Mouse (Mus musculus): ENCODE data around the gene H1f0. TPM values are rescaled to one million over a fixed set of nuclear protein-coding genes. Genes with fewer than 3 reads are reported as not detected.
A peak's percentile ranks its signal among the peaks of the same experiment; 100 is the strongest.

H1f0 gene
- polyA plus RNA-seq, 1 experiment from 2014 or later: 300 TPM

DNA sequence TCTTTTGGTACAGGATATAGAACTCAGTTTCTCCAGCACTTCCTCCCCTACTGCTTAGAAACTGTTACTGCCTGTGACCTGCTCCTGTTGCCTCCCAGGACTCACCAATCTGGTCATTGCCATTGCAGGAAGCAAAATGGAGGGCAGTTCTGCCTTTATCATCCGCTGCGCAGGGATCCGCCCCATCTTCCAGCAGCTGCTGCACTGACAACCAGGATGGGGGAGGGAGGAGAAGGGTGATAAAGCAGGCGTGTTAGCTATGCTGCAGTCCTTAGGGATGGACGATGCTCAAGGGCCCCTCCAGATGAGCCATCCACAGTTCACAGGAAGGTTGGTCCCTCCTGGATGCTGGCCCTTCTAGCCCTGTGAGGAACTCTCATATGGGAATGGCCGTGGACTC lies 29.6 kb downstream of the H1f0 start:
- H3K4me3 ChIP-seq: no peak overlapping the region
- no peaks in the 10 kb centered on the region for H3K27me3 ChIP-seq (replicated peaks)
- H3K4me2 ChIP-seq: no peak overlapping the region
- H3K9ac ChIP-seq: no peak overlapping the region
- no peaks in the 10 kb centered on the region for H3K9me3 ChIP-seq (replicated peaks)
- WGBS: 72% methylated on average over 6 of the region's 6 CpGs
- no peak overlapping the region for H3K27ac ChIP-seq (ENCODE audit: poor library complexity, severe bottlenecking)
- H3K4me1 ChIP-seq (replicated peaks): peaks cover 12% of the 10 kb centered on the region
- H3K36me3 ChIP-seq: peaks cover 82% of the 10 kb centered on the region
- ATAC-seq (ENCODE audit: insufficient number of reproducible peaks, low FRiP score): no peak

DNA sequence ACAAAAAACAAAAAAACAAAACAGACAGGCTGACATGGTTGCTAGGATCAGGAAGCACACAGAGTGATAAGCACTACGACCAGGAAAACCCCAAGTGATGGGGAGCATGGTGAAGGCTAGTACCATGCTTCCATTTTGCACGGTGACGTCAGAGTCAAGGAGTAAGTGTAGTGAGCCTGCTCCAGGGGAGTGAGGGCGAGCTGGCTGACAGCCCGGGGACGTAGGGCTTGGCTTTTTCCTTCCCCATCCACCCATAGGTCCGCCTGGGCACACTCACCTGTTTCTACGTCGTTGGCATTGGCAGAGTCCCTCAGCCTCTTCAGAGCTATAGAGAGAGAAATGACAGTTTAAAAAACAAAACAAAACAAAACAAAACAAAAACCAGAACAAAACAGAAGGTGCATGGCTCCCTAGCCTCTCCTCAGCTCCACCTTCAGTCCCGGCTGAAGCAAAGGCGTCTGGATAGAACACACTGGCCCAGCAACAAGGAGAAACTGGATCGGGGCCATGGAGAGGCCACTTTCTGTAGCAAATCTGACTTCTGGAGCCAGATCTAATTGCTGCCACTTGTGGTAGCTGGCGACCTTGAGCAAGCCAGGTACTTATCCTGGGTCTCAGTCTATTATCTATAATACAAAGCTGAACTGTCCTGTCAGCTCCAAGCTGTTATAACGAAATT lies 32.8 kb downstream of the H1f0 start:
- Histone ChIP-seq H3K36me3 (peaks cover 50% of the 10 kb centered on the region), H3K27ac (ENCODE audit: poor library complexity, severe bottlenecking) (no peak overlapping the region)
- ATAC-seq (ENCODE audit: insufficient number of reproducible peaks, low FRiP score): no peak

DNA sequence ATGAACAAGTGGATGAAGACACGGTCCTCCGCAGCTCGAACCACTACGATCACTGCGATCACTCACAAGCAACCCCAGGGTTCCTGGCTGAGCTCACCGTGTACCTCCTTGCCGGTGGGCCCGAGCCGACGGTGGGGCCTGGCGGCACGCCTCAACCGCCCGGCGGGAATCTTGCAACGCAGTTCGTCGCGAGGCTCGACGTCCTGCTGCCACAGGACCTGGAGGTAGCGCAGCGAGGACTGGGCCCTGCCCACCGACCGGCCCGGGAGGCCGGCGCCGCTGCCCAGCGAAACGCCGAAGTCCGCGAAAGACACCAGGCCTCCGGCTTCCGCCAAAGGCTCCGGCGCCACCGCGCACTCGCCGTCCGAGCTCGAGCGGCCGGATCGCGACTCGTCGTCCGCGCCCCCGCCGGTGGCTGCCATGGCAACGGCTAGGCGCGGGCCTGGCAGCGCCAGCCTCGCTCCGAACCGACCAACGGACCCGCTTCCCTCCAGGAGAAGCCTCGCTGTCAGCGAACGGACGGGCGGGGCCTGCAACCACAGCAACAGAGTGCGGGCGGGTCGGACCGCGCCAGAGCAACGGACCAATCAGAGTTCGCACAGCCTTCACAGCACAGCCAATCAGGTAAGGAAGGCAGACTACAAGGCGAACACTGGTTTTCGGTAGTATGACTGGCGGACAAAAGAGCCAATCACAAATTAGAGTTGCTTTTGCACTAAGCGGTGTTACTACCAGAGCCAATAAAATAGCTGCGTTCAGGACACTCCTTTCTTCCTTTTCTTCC lies 34.3 kb downstream of the H1f0 start, which contains the start of gene Ankrd54:
Gene Ankrd54 (minus strand): TSS at position 518 of the 784 bp plus-strand sequence.
- H3K9ac ChIP-seq: peak within 1 kb of the TSS; percentile 86
- H3K9me3 ChIP-seq (replicated peaks): no peaks in the 10 kb centered on the region
- peak within 1 kb of the TSS; percentile 85 for H3K4me2 ChIP-seq
- peak within 1 kb of the TSS; percentile 95 for H3K4me3 ChIP-seq
- under 1% methylated on average over 80 of the region's 80 CpGs for WGBS
- peaks cover 31% of the 10 kb centered on the region for H3K4me1 ChIP-seq (replicated peaks)
- no peaks in the 10 kb centered on the region for H3K27me3 ChIP-seq (replicated peaks)
- H3K36me3 ChIP-seq: peaks cover 35% of the 10 kb centered on the region
- peak within 1 kb of the TSS; percentile 43 for H3K27ac ChIP-seq (ENCODE audit: poor library complexity, severe bottlenecking)
- peak; percentile 100 for ATAC-seq (ENCODE audit: insufficient number of reproducible peaks, low FRiP score)

More for the DNA sequence above, 32.8 kb downstream of the H1f0 start:
- Histone ChIP-seq H3K9me3 (replicated peaks) (no peaks in the 10 kb centered on the region), H3K4me3 (no peak overlapping the region), H3K4me2 (0 out of 2 replicates have a peak overlapping the region, but pooled peaks have one; percentile 1), H3K4me1 (replicated peaks) (peaks cover 24% of the 10 kb centered on the region), H3K9ac (no peak overlapping the region), H3K27me3 (replicated peaks) (no peaks in the 10 kb centered on the region)
- WGBS: 74% methylated on average over 14 of the region's 14 CpGs

DNA sequence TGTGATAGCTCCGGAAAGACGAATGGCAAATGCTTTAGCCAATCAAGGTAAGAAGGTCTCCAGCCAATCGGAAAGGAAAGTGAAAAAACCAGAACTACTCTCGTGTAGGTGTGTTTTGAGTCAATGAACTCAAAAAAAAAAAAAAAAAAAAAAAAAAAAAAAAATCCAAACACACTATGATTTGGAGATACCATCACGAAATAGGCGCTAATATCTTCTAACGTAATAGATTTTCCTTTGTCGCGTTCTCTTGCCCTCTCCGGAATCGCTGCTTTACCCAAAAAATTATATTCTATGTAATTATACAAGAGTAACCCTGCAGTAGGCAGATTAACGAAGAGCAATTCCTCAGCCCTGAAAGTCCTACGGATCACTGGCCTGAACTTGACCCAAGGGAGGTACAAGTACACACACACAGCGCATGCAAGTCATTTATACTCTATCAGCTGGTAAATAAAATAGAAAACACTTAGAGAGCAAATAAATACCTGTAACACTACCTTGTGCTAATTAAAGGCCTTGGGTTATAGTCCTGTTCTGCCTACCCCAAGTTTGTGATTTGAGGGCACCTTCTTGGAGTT lies 35.0 kb downstream of the H1f0 start:
- H3K27me3 ChIP-seq (replicated peaks): no peaks in the 10 kb centered on the region
- no peaks in the 10 kb centered on the region for H3K9me3 ChIP-seq (replicated peaks)
- H3K9ac ChIP-seq: no peak overlapping the region
- 9% methylated on average over 14 of the region's 14 CpGs for WGBS
- H3K4me1 ChIP-seq (replicated peaks): peaks cover 36% of the 10 kb centered on the region
- ATAC-seq (ENCODE audit: insufficient number of reproducible peaks, low FRiP score): no peak
- H3K4me3 ChIP-seq: peak overlapping the region; percentile 39
- H3K36me3 ChIP-seq: peaks cover 28% of the 10 kb centered on the region
- H3K27ac ChIP-seq (ENCODE audit: poor library complexity, severe bottlenecking): no peak overlapping the region
- peak overlapping the region; percentile 68 for H3K4me2 ChIP-seq

DNA sequence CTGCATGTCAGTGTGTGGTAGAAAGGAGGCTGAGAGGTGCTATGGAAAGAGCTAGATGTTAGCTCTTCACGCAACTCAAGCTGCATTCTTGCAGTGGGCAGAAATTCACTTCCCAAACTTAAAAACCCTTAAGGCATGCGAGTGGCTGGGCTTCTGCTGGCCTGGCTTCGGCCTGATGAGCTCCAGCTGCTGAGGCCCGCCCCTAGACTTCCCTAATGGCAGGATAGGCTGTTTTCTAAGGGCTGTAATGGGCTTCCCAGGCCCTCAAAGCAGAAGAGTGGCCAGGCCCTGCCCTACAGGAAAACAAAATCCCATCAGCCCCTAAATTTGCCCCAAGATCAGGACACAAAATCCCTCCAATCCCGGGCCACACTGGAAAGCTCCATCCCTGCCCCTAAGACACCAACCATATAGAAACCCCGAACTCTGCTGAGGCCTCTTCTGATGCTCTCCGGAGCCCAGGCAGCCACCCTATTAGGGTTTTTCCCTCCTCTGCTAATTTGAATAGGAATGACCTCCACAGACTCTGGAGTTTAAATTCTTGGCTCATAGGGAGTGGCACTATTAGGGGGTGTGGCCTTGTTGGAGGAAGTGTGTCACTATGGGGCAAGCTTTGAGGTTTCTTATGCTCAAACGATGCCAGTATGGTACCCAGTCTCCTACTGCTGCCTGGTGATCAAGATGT lies 37.0 kb downstream of the H1f0 start:
- ATAC-seq (ENCODE audit: insufficient number of reproducible peaks, low FRiP score): no peak
- Histone ChIP-seq H3K36me3 (peaks cover 8% of the 10 kb centered on the region), H3K4me1 (replicated peaks) (peaks cover 41% of the 10 kb centered on the region)

DNA sequence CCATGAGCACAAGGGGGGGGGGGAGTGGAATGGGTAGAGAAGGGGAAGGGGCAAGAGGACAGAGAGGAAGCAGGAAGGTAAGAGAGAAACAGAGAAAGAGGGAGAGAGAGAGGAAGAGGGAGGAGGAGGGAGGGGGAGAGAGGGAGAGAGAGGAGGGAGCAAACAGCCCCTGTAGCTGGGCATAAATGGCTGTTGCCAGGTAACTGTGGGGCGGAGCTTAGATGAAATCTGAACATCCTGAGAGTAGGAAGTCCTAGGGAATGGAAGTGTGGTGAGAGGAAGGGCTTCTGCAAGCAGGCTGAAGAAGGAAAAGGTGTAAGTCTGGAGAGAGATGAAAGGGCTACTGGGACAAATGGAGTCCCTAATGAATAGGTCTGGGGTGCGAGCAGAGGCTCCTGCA lies 38.0 kb downstream of the H1f0 start:
- H3K9ac ChIP-seq: no peak overlapping the region
- ATAC-seq (ENCODE audit: insufficient number of reproducible peaks, low FRiP score): no peak
- no peak overlapping the region for H3K4me3 ChIP-seq
- H3K27ac ChIP-seq (ENCODE audit: poor library complexity, severe bottlenecking): no peak overlapping the region
- H3K36me3 ChIP-seq: no peaks in the 10 kb centered on the region
- peaks cover 36% of the 10 kb centered on the region for H3K4me1 ChIP-seq (replicated peaks)
- H3K27me3 ChIP-seq (replicated peaks): no peaks in the 10 kb centered on the region
- 75% methylated on average over 2 of the region's 2 CpGs for WGBS
- no peaks in the 10 kb centered on the region for H3K9me3 ChIP-seq (replicated peaks)
- H3K4me2 ChIP-seq: no peak overlapping the region

More for the DNA sequence above, 37.0 kb downstream of the H1f0 start:
- Histone ChIP-seq H3K4me3 (no peak overlapping the region), H3K9me3 (replicated peaks) (no peaks in the 10 kb centered on the region), H3K27ac (ENCODE audit: poor library complexity, severe bottlenecking) (no peak overlapping the region), H3K4me2 (no peak overlapping the region), H3K9ac (no peak overlapping the region), H3K27me3 (replicated peaks) (no peaks in the 10 kb centered on the region)
- WGBS: 53% methylated on average over 8 of the region's 8 CpGs

DNA sequence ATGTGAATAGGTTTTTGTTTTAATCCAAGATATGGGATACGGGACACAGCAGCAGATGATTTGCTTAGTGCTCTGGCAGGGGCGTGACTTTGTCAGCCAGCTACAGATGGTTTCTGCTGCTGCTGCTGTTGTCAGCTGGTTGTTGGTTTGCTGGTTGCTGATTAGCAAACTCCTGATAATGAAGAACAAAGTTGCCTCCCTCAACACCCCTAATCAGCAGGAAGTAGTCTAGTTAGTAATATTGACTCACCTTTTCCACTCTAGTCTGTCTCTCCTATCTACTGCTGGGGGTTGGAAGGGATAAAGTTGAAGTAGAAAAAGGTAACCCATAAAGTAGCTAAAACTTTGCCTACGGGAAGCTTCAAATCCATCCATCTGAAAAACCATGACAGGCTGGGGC lies 39.4 kb downstream of the H1f0 start:
- Histone ChIP-seq H3K36me3 (no peaks in the 10 kb centered on the region), H3K9me3 (replicated peaks) (no peaks in the 10 kb centered on the region), H3K4me3 (no peak overlapping the region), H3K9ac (no peak overlapping the region), H3K4me2 (0 out of 2 replicates have a peak overlapping the region, but pooled peaks have one; percentile 2), H3K4me1 (replicated peaks) (peaks cover 29% of the 10 kb centered on the region), H3K27ac (ENCODE audit: poor library complexity, severe bottlenecking) (0 out of 2 replicates have a peak overlapping the region, but pooled peaks have one; percentile 8), H3K27me3 (replicated peaks) (no peaks in the 10 kb centered on the region)
- ATAC-seq (ENCODE audit: insufficient number of reproducible peaks, low FRiP score): no peak
- 24% methylated on average over 3 of the region's 3 CpGs for WGBS

DNA sequence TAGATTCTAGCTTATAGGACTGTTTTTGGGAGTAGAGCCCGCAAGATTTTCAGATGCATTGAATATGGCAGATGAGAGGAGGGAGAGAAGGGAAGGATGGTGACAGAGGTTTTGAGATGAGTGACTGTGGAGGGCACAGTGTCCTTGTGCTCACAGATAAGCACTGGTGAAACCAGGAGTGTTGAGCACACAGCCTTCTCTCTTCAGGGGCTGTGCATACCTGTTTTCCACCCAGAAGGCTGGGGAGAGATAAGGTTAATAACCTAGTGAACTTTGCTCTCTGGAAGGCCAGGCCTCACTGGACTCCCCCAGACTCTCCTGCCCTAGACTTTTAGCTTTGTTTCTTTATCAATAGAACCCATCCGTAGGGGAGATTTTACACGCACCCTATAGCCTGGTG lies 40.2 kb downstream of the H1f0 start:
- WGBS: 52% methylated on average over 3 of the region's 3 CpGs
- peak overlapping the region; percentile 8; the same call in 1 of the 2 replicates for H3K27ac ChIP-seq (ENCODE audit: poor library complexity, severe bottlenecking)

DNA sequence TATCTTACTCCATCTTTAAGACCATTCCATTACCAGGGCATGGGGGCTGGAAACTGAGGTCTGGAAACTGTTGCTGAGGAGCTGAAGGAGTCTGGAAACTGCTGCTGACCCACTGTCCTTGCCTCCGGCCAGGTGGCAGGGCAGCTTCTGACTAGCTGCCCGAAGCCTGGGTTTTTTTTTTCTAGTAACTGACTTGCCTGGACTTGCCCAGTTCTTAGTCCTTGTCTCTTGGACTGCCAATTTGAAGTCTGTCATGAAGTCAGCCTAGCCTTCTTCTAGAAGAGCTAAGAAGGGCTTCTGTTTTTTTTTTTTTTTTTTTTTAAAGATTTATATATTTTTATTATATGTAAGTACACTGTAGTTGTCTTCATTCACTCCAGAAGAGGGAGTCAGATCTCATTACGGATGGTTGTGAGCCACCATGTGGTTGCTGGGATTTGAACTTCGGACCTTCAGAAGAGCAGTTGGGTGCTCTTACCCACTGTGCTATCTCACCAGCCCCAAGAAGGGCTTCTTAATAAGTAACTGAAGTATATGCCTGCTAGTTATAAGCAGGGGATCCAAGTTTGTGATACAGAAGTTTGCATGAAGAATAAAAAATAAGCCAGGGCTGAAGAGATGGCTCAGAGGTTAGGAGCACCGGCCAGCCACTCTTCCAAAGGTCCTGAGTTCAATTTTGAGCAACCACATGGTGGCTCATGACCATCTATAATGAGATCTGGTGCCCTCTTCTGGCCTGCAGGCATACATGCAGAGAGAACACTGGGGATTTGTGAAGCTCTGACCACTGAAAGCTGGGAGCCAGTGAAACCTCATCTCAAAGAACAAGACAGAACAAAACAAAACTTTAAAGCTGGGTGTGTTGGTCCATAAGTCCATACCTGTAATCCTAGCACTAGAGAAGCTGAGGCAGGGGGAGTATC lies 43.1 kb downstream of the H1f0 start:
- 63% methylated on average over 5 of the region's 5 CpGs for WGBS
- H3K9ac ChIP-seq: no peak overlapping the region
- H3K27me3 ChIP-seq (replicated peaks): no peaks in the 10 kb centered on the region
- H3K27ac ChIP-seq (ENCODE audit: poor library complexity, severe bottlenecking): no peak overlapping the region
- peaks cover under 1% of the 10 kb centered on the region; the same call in 1 of the 2 replicates for H3K36me3 ChIP-seq
- H3K4me2 ChIP-seq: no peak overlapping the region
- peaks cover 30% of the 10 kb centered on the region for H3K4me1 ChIP-seq (replicated peaks)
- H3K9me3 ChIP-seq (replicated peaks): no peaks in the 10 kb centered on the region
- no peak for ATAC-seq (ENCODE audit: insufficient number of reproducible peaks, low FRiP score)
- H3K4me3 ChIP-seq: no peak overlapping the region

More for the DNA sequence above, 40.2 kb downstream of the H1f0 start:
- ATAC-seq (ENCODE audit: insufficient number of reproducible peaks, low FRiP score): 0 out of 2 replicates have a peak, but pooled peaks have one; percentile 31
- Histone ChIP-seq H3K9ac (no peak overlapping the region), H3K4me2 (no peak overlapping the region), H3K27me3 (replicated peaks) (no peaks in the 10 kb centered on the region), H3K4me3 (no peak overlapping the region), H3K4me1 (replicated peaks) (peaks cover 27% of the 10 kb centered on the region), H3K9me3 (replicated peaks) (no peaks in the 10 kb centered on the region), H3K36me3 (no peaks in the 10 kb centered on the region)

DNA sequence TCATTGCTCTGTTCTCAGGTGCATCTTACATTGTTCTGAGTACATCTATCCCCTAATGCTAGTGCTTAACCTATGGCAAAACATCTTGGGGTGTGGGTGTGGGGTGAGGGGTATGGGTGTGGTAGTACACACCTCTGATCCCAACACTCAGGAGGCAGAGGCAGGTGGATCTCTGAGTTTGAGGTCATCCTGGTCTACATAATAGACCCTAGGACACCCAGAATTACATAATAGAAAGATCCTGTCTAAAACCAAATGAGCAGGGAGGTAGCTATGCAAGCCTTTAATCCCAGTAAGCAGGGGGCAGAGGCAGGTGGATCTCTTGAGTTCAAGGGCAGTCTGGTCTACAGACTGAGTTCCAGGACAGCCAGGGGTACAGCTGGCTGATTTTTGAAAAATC lies 45.5 kb downstream of the H1f0 start:
- no peaks in the 10 kb centered on the region for H3K27me3 ChIP-seq (replicated peaks)
- no peak overlapping the region for H3K9ac ChIP-seq
- H3K4me3 ChIP-seq: no peak overlapping the region
- H3K27ac ChIP-seq (ENCODE audit: poor library complexity, severe bottlenecking): no peak overlapping the region
- H3K4me2 ChIP-seq: no peak overlapping the region
- peaks cover 16% of the 10 kb centered on the region for H3K4me1 ChIP-seq (replicated peaks)
- ATAC-seq (ENCODE audit: insufficient number of reproducible peaks, low FRiP score): no peak
- peaks cover 24% of the 10 kb centered on the region for H3K36me3 ChIP-seq
- H3K9me3 ChIP-seq (replicated peaks): no peaks in the 10 kb centered on the region
